Mouse (Mus musculus): ENCODE measurements at regions not wholly inside any gene's neighbourhood (a gene's known extent, or its start where the extent isn't known, plus 50 kb on each side); places are given as distances from the start of the nearest gene placed in this dataset.

- TF ChIP-seq CTCF (IDR thresholded peaks at IDR 0.05; ENCODE audit: low read depth) (no peak), EP300 (optimal IDR thresholded peaks at IDR 0.05) (no peak)
These were observed 91.0 kb upstream of the Adra1b start for GRCm38 (mm10) chr11:43992011-43992471.
